Mouse (Mus musculus) C3H10T1/2 (cell line): ENCODE data around the gene Tspan10. TPM values are rescaled to one million over a fixed set of nuclear protein-coding genes. Genes with fewer than 3 reads are reported as not detected.

ENCODE experiments used
- polyA plus RNA-seq, 2 experiments: library from polyadenylated mRNA; unstranded; fragments of >200 nt; fragmentation: generic; extraction: Trizol; gene quantifications; one replicate each; pipeline ENCODE4 v1.2.1; 2012; ENCODE audit warnings: missing spikeins in 2 of 2

Gene Tspan10
- under 1 TPM in 1 of 2 experiments, not detected in 1; 0.02 TPM for polyA plus RNA-seq

DNA sequence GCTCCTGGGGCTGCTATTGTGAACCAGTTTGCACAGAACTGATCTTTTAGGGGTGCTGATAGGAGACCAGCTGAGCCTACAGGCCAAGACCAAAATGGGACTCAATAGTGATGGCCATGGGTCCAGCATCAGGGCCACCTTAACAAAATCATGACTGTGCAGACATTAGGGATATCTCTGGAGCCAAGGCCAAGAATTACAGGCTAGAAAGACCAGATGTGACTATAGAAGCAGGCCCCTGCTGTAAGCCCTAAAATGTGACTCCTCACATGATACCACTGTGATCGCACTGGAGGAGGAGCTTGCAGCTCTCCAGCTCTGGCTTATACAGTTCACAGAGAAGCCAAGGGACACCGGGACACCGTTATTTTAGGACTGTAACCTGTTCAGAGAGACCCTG is at the start of gene Tspan10:
Gene Tspan10, plus strand, starts transcription at position 301 of the 400 bp plus-strand sequence.

DNA sequence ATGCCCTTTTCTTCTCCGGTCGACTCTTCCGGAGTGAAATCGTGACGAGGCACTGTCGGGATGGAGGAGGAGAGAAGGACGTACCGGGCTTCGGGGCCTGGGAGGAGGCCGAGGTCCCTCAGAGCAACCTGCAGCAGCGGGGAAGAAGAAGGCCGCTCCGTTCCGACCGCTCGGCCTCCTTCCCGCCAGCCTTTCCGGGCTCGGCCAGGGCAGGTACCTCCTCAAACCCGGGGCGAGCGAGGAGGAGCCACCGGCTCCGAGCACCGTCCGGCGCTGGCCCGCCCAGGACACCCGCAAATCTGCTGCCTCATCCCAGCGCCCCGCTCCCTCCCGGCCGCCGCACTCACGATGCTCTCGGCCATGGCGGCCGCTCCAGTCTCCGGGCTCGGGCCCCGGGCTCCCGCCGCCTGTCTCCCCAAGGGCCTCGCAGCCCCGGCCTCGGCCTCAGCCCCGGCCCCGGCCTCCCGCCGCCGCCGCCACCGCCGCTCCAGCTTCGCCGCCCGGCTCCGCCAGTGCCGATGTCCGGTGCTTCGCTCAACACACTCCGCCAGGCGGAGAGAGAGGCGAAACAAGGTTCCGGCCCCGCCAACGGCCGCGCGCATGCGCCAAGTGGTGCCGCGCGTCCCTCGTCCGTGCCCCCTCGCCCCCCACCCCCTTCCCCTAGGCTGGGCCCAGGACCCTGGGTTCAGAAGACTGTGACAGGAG is 5.1 kb upstream of the Tspan10 start, which contains the start of gene Nploc4:
Gene Nploc4, minus strand, starts transcription at position 557 of the 705 bp plus-strand sequence.

GRCm38 (mm10) chr11:120453306-120453705 is 10.9 kb downstream of the Tspan10 start, which contains the start of gene Pde6g:
TSS of gene Pde6g (minus strand) at chr11:120453500.

DNA sequence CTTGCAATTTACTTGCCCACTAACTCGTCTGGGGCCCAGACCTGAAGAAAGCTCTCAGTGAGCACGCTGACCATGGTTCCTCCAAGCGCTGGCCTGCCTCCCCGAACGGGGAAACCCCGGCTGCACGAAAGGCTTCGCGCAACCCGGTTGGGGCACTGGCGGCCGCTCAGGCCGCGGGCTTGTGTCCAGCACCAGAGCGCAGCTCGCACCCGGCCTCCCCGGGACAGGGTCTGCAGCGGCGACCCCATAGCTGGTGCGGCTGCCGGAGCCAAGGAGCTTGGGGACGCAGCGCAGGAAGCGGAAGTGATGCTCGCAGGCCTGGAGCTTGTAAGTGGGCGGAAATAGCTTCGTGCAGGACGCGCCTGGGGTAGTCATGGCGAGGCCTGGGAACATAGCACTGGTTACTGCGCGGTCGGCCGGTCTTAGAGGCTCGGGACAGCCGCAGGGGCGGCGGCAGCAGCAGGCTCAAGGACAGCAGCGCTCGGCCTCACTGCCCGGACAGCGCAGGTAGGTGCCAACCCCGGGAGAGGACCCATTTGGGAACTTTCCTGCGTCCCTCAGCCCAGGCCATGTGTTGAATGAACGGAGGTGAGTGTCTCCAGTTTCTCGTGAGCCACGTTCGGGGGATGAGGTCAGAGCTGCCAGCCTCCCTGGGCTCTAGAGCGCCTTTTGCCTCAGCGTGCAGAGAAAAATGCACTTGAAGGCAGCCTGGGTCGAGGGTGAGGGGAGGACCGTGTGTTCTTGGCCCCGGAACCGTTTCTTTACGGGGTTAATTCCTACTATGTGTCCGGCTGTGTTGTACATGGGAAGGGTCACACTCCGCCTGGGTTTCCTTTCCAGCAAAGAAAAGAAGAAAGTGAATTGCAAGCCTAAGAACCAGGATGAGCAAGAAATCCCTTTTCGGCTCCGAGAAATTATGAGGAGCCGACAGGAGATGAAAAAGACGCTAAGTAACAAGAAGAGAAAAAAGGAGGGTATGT is 15.6 kb downstream of the Tspan10 start, which contains the start of the genes Oxld1 and Ccdc137:
Gene Oxld1, minus strand, starts transcription at position 297 of the 980 bp plus-strand sequence.
Gene Ccdc137, plus strand, starts transcription at position 344 of the 980 bp plus-strand sequence.

DNA sequence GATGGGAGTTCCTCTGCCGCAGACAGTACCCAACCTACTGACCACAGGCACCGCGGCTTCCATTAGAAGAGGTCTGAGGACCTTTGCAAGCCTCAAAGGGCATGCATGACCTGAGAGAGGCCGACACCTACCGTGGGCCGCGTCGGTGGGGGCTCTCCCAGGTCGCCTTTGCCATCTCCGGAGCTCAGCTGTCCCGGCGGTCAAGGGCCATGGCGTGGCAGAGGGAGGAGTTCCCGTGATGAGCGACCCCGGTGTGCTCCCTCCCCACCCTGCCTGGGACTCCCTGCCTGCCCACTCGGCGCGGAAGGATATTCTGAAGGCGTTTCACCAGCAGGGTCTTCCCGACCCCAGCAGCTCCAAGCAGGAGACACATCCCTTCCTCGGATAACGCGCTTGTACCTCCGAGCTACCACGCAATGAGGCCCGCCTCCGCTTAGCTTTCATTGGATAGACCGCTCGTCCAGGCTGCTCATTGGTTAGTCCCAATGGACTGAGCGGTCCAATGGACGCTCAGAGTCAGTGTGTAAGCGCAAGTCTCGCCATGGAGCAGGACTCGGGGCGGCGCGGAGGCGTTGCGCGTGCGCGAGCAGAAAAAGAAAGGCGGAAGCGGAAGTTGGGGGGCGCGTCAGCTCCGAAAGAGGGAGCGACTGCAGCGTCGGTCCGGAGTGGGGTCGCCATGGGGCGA is 24.7 kb downstream of the Tspan10 start, which contains the start of gene Arl16:
Gene Arl16, minus strand, starts transcription at position 557 of the 685 bp plus-strand sequence.

DNA sequence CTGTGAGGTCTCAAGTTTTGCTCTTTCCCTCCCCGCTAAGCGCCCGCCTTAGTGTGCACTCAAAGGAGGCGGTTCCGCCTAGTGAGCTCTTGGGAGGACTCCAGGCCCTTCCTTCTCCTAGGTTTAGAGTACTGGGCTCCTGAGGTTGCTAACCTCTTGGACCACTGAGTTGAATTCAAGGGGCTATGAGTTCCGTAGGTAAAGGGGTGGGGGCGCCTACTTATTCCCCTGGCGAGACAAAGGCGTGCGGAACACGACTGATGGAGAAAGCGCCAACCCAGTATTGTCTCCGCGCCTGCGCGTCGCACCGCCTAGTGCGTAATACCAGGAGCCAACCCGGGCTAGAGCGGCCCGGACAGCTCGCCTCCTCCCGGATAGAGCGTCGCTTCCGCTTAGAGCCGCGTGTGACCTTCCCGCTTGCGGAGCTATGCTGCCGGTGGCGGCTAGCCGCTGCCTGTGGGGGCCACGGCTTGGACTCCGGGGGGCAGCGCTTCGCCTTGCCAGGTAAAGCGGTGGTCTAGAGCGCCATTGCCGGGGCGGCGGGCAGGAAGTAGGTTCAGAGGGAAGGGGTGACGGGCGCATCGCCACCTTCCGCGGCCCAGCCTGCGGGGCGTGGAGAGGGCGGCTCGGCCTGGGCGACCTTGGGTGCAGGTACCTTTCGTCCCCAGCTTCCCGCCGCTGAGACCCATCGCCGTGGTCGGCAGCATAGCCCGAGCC is 42.0 kb downstream of the Tspan10 start, which contains the start of gene Mrpl12:
Gene Mrpl12, plus strand, starts transcription at position 349 of the 717 bp plus-strand sequence.

GRCm38 (mm10) chr11:120491317-120492023 is 49.0 kb downstream of the Tspan10 start, which contains the start of gene Slc25a10:
TSS of gene Slc25a10 (plus strand) at chr11:120491840.

Other genes with a start within 250 kb of the Tspan10 start
- 10 to 100 TPM in 1 of 2 experiments, 1 to 10 TPM in 1; 4.5 to 19.3 TPM for gene Bahcc1, start 209.7 kb upstream of the Tspan10 start, polyA plus RNA-seq
- 1,000 to 10,000 TPM; 3,031 to 5,204 TPM for gene Actg1, start 94.1 kb upstream of the Tspan10 start, polyA plus RNA-seq
- gene Fscn2, start 81.1 kb upstream of the Tspan10 start, polyA plus RNA-seq, result under 1 TPM; 0.45 to 0.54 TPM
- 10 to 100 TPM; 28.8 to 30.5 TPM for gene Faap100, start 63.9 kb upstream of the Tspan10 start, polyA plus RNA-seq
- 10 to 100 TPM; 34.7 to 46.1 TPM for gene Nploc4, start 4.9 kb upstream of the Tspan10 start, polyA plus RNA-seq
- gene Pde6g, start 10.9 kb downstream of the Tspan10 start, polyA plus RNA-seq, result 1 to 10 TPM in 1 of 2 experiments, under 1 TPM in 1; 0.06 to 1.0 TPM
- gene Oxld1, start 15.4 kb downstream of the Tspan10 start, polyA plus RNA-seq, result 10 to 100 TPM; 18.6 to 34.7 TPM
- 10 to 100 TPM in 1 of 2 experiments, 1 to 10 TPM in 1; 7.9 to 22.4 TPM for gene Ccdc137, start 15.5 kb downstream of the Tspan10 start, polyA plus RNA-seq
- gene Arl16, start 25.0 kb downstream of the Tspan10 start, polyA plus RNA-seq, result 10 to 100 TPM; 29.8 to 44.2 TPM
- 100 to 1,000 TPM; 146 to 509 TPM for gene Mrpl12, start 42.0 kb downstream of the Tspan10 start, polyA plus RNA-seq
- 100 to 1,000 TPM; 118 to 126 TPM for gene Slc25a10, start 49.2 kb downstream of the Tspan10 start, polyA plus RNA-seq
- gene Gcgr, start 88.1 kb downstream of the Tspan10 start, polyA plus RNA-seq, result under 1 TPM in 1 of 2 experiments, not detected in 1; 0.08 TPM
- gene Mcrip1, start 107.1 kb downstream of the Tspan10 start, polyA plus RNA-seq, result 100 to 1,000 TPM; 245 to 382 TPM
- under 1 TPM; 0.25 to 0.63 TPM for gene Ppp1r27, start 108.5 kb downstream of the Tspan10 start, polyA plus RNA-seq
- 1,000 to 10,000 TPM in 1 of 2 experiments, 100 to 1,000 TPM in 1; 703 to 1,073 TPM for gene P4hb, start 130.6 kb downstream of the Tspan10 start, polyA plus RNA-seq
- gene Arhgdia, start 139.0 kb downstream of the Tspan10 start, polyA plus RNA-seq, result 1,000 to 10,000 TPM; 1,146 to 2,128 TPM
- gene Alyref, start 155.7 kb downstream of the Tspan10 start, polyA plus RNA-seq, result 100 to 1,000 TPM; 130 to 156 TPM
- 100 to 1,000 TPM; 274 to 500 TPM for gene Anapc11, start 155.8 kb downstream of the Tspan10 start, polyA plus RNA-seq
- 1 to 10 TPM in 1 of 2 experiments, under 1 TPM in 1; 0.29 to 1.2 TPM for gene Npb, start 165.8 kb downstream of the Tspan10 start, polyA plus RNA-seq
- 10 to 100 TPM; 34.5 to 72.4 TPM for gene Pcyt2, start 175.3 kb downstream of the Tspan10 start, polyA plus RNA-seq
- gene Sirt7, start 182.6 kb downstream of the Tspan10 start, polyA plus RNA-seq, result 10 to 100 TPM; 18.6 to 29.5 TPM
- gene Mafg, start 191.0 kb downstream of the Tspan10 start, polyA plus RNA-seq, result 10 to 100 TPM; 11.2 to 27.5 TPM
- gene Pycr1, start 201.1 kb downstream of the Tspan10 start, polyA plus RNA-seq, result 10 to 100 TPM; 15.8 to 35.0 TPM
- not detected for gene Myadml2, start 205.5 kb downstream of the Tspan10 start, polyA plus RNA-seq
- gene Notum, start 218.5 kb downstream of the Tspan10 start, polyA plus RNA-seq, result 1 to 10 TPM; 5.1 to 6.4 TPM
- 100 to 1,000 TPM; 116 to 219 TPM for gene Aspscr1, start 230.3 kb downstream of the Tspan10 start, polyA plus RNA-seq